Mouse (Mus musculus): ENCODE data around the gene Golga4. TPM values are rescaled to one million over a fixed set of nuclear protein-coding genes. Genes with fewer than 3 reads are reported as not detected.

Gene Golga4
- polyA plus RNA-seq, 1 experiment from 2014 or later: 68.6 TPM

- Histone ChIP-seq H3K9me3 (no peaks in the 10 kb centered on the region), H3K36me3 (peaks cover 82% of the 10 kb centered on the region), H3K4me2 (replicated peaks) (no peak overlapping the region), H3K27ac (no peak overlapping the region), H3K4me1 (no peaks in the 10 kb centered on the region), H3K27me3 (no peaks in the 10 kb centered on the region), H3K4me3 (no peak overlapping the region), H3K9ac (no peak overlapping the region)
- ATAC-seq (ENCODE audit: insufficient number of reproducible peaks, insufficient read depth, low FRiP score, low TSS enrichment): no peak
- 86% methylated on average over 6 of the region's 6 CpGs for WGBS
These were observed 24.6 kb downstream of the Golga4 start for GRCm38 (mm10) chr9:118530679-118531078.

GRCm38 (mm10) chr9:118532516-118533205 is 26.6 kb downstream of the Golga4 start:
- H3K4me3 ChIP-seq: no peak overlapping the region
- WGBS: 86% methylated on average over 7 of the region's 7 CpGs
- no peak overlapping the region for H3K27ac ChIP-seq
- H3K4me1 ChIP-seq: no peaks in the 10 kb centered on the region
- no peak overlapping the region for H3K4me2 ChIP-seq (replicated peaks)
- ATAC-seq (ENCODE audit: insufficient number of reproducible peaks, insufficient read depth, low FRiP score, low TSS enrichment): no peak
- H3K9ac ChIP-seq: no peak overlapping the region
- H3K36me3 ChIP-seq: peaks cover 82% of the 10 kb centered on the region
- H3K9me3 ChIP-seq: no peaks in the 10 kb centered on the region
- H3K27me3 ChIP-seq: no peaks in the 10 kb centered on the region

GRCm38 (mm10) chr9:118536946-118537345 is 30.9 kb downstream of the Golga4 start:
- no peaks in the 10 kb centered on the region for H3K4me1 ChIP-seq
- WGBS: 94% methylated on average over 6 of the region's 6 CpGs
- H3K4me2 ChIP-seq (replicated peaks): no peak overlapping the region
- H3K9me3 ChIP-seq: no peaks in the 10 kb centered on the region
- no peaks in the 10 kb centered on the region for H3K27me3 ChIP-seq
- peaks cover 84% of the 10 kb centered on the region for H3K36me3 ChIP-seq
- no peak overlapping the region for H3K27ac ChIP-seq
- H3K9ac ChIP-seq: no peak overlapping the region
- H3K4me3 ChIP-seq: no peak overlapping the region
- ATAC-seq (ENCODE audit: insufficient number of reproducible peaks, insufficient read depth, low FRiP score, low TSS enrichment): no peak

GRCm38 (mm10) chr9:118537463-118538339 is 31.6 kb downstream of the Golga4 start:
- Histone ChIP-seq H3K27me3 (no peaks in the 10 kb centered on the region), H3K4me2 (replicated peaks) (no peak overlapping the region), H3K9ac (no peak overlapping the region), H3K4me1 (no peaks in the 10 kb centered on the region), H3K27ac (no peak overlapping the region), H3K36me3 (peaks cover 83% of the 10 kb centered on the region), H3K9me3 (no peaks in the 10 kb centered on the region), H3K4me3 (no peak overlapping the region)
- no peak for ATAC-seq (ENCODE audit: insufficient number of reproducible peaks, insufficient read depth, low FRiP score, low TSS enrichment)
- WGBS: 84% methylated on average over 9 of the region's 9 CpGs

- Histone ChIP-seq H3K27ac (no peak overlapping the region), H3K9me3 (no peaks in the 10 kb centered on the region), H3K9ac (no peak overlapping the region), H3K27me3 (no peaks in the 10 kb centered on the region), H3K4me2 (replicated peaks) (no peak overlapping the region), H3K36me3 (peaks cover 67% of the 10 kb centered on the region), H3K4me1 (no peaks in the 10 kb centered on the region), H3K4me3 (no peak overlapping the region)
- no peak for ATAC-seq (ENCODE audit: insufficient number of reproducible peaks, insufficient read depth, low FRiP score, low TSS enrichment)
- 92% methylated on average over 8 of the region's 8 CpGs for WGBS
These were observed 35.8 kb downstream of the Golga4 start for GRCm38 (mm10) chr9:118541851-118542250.

- 79% methylated on average over 6 of the region's 6 CpGs for WGBS
- no peaks in the 10 kb centered on the region for H3K4me1 ChIP-seq
- H3K4me3 ChIP-seq: no peak overlapping the region
- H3K9ac ChIP-seq: no peak overlapping the region
- no peak for ATAC-seq (ENCODE audit: insufficient number of reproducible peaks, insufficient read depth, low FRiP score, low TSS enrichment)
- H3K27ac ChIP-seq: no peak overlapping the region
- H3K9me3 ChIP-seq: no peaks in the 10 kb centered on the region
- peaks cover 56% of the 10 kb centered on the region for H3K36me3 ChIP-seq
- no peaks in the 10 kb centered on the region for H3K27me3 ChIP-seq
- H3K4me2 ChIP-seq (replicated peaks): no peak overlapping the region
These were observed 39.1 kb downstream of the Golga4 start for GRCm38 (mm10) chr9:118545146-118545545.

GRCm38 (mm10) chr9:118548651-118549050 is 42.6 kb downstream of the Golga4 start:
- Histone ChIP-seq H3K4me2 (replicated peaks) (no peak overlapping the region), H3K4me3 (no peak overlapping the region), H3K27me3 (no peaks in the 10 kb centered on the region), H3K27ac (no peak overlapping the region), H3K9me3 (no peaks in the 10 kb centered on the region), H3K9ac (no peak overlapping the region), H3K4me1 (no peaks in the 10 kb centered on the region), H3K36me3 (peaks cover 45% of the 10 kb centered on the region)
- ATAC-seq (ENCODE audit: insufficient number of reproducible peaks, insufficient read depth, low FRiP score, low TSS enrichment): no peak
- 96% methylated on average over 12 of the region's 12 CpGs for WGBS

- WGBS: 90% methylated on average over 24 of the region's 24 CpGs
These were observed 51.1 kb downstream of the Golga4 start for GRCm38 (mm10) chr9:118556951-118557780.

GRCm38 (mm10) chr9:118563356-118563755 is 57.3 kb downstream of the Golga4 start:
- Histone ChIP-seq H3K36me3 (peaks cover 88% of the 10 kb centered on the region), H3K4me3 (no peak overlapping the region), H3K9me3 (no peaks in the 10 kb centered on the region), H3K4me2 (replicated peaks) (no peak overlapping the region), H3K4me1 (peaks cover 3% of the 10 kb centered on the region; the same call in 1 of the 2 replicates), H3K27ac (no peak overlapping the region), H3K27me3 (no peaks in the 10 kb centered on the region), H3K9ac (no peak overlapping the region)
- no peak for ATAC-seq (ENCODE audit: insufficient number of reproducible peaks, insufficient read depth, low FRiP score, low TSS enrichment)
- 95% methylated on average over 11 of the region's 11 CpGs for WGBS

More at GRCm38 (mm10) chr9:118556951-118557780, 51.1 kb downstream of the Golga4 start:
- Histone ChIP-seq H3K36me3 (peaks cover 78% of the 10 kb centered on the region), H3K9me3 (no peaks in the 10 kb centered on the region), H3K4me3 (no peak overlapping the region), H3K27me3 (no peaks in the 10 kb centered on the region), H3K4me1 (no peaks in the 10 kb centered on the region), H3K9ac (no peak overlapping the region), H3K27ac (no peak overlapping the region), H3K4me2 (replicated peaks) (no peak overlapping the region)
- ATAC-seq (ENCODE audit: insufficient number of reproducible peaks, insufficient read depth, low FRiP score, low TSS enrichment): no peak

GRCm38 (mm10) chr9:118563866-118564265 is 57.8 kb downstream of the Golga4 start:
- 90% methylated on average over 7 of the region's 7 CpGs for WGBS
- H3K36me3 ChIP-seq: peaks cover 84% of the 10 kb centered on the region
- ATAC-seq (ENCODE audit: insufficient number of reproducible peaks, insufficient read depth, low FRiP score, low TSS enrichment): no peak

GRCm38 (mm10) chr9:118564696-118565095 is 58.6 kb downstream of the Golga4 start:
- Histone ChIP-seq H3K4me2 (replicated peaks) (no peak overlapping the region), H3K4me1 (peaks cover 3% of the 10 kb centered on the region; the same call in 1 of the 2 replicates), H3K9ac (no peak overlapping the region), H3K36me3 (peaks cover 84% of the 10 kb centered on the region), H3K27me3 (no peaks in the 10 kb centered on the region), H3K9me3 (no peaks in the 10 kb centered on the region), H3K27ac (no peak overlapping the region), H3K4me3 (no peak overlapping the region)
- WGBS: 90% methylated on average over 16 of the region's 16 CpGs
- ATAC-seq (ENCODE audit: insufficient number of reproducible peaks, insufficient read depth, low FRiP score, low TSS enrichment): no peak

More at GRCm38 (mm10) chr9:118563866-118564265, 57.8 kb downstream of the Golga4 start:
- H3K9me3 ChIP-seq: no peaks in the 10 kb centered on the region
- no peak overlapping the region for H3K9ac ChIP-seq
- H3K27ac ChIP-seq: no peak overlapping the region
- peaks cover 3% of the 10 kb centered on the region; the same call in 1 of the 2 replicates for H3K4me1 ChIP-seq
- H3K27me3 ChIP-seq: no peaks in the 10 kb centered on the region
- H3K4me2 ChIP-seq (replicated peaks): no peak overlapping the region
- no peak overlapping the region for H3K4me3 ChIP-seq

All from embryonic facial prominence, embryonic 12.5 days (tissue).